Mouse (Mus musculus) stomach, embryonic 16.5 days (tissue): ENCODE results near the gene Lcorl. TPM values are rescaled to one million over a fixed set of nuclear protein-coding genes. Genes with fewer than 3 reads are reported as not detected.

Experiments
- ATAC-seq: fragments of 200-750 bp; cut with Nextera tagmentation; 2 replicates; pipeline ENCODE4 v1.8.0; 2017; ENCODE audit warnings: moderate number of reproducible peaks, moderate TSS enrichment; ENCODE audit not compliant: insufficient read depth, low FRiP score
- H3K27ac ChIP-seq: fragments of 300-500 bp; sonication (generic); 2 replicates; pipeline ENCODE4 v1.5.1; 2014; ENCODE audit warnings: low read length
- H3K27me3 ChIP-seq: fragments of 300-500 bp; sonication (generic); 2 replicates; pipeline ENCODE4 v1.6.1; 2014; ENCODE audit warnings: low read length, control low read depth, mixed read lengths; ENCODE audit not compliant: control insufficient read depth, insufficient read depth
- H3K36me3 ChIP-seq: fragments of 300-500 bp; sonication (generic); 2 replicates; pipeline ENCODE4 v1.6.1; 2014; ENCODE audit warnings: low read length; ENCODE audit not compliant: control insufficient read depth, insufficient read depth
- H3K4me1 ChIP-seq: fragments of 300-500 bp; sonication (generic); 2 replicates; pipeline ENCODE4 v1.6.1; 2014; ENCODE audit warnings: low read length, control low read depth, mixed read lengths; ENCODE audit not compliant: control insufficient read depth, insufficient read depth
- H3K4me2 ChIP-seq: fragments of 300-500 bp; sonication (generic); 2 replicates; pipeline ENCODE4 v1.6.1; 2014; ENCODE audit warnings: low read depth, low read length, mixed read lengths
- H3K4me3 ChIP-seq: fragments of 300-500 bp; sonication (generic); replicated peaks from 2 replicates; pipeline ENCODE4 v1.5.1; 2014; ENCODE audit warnings: mild to moderate bottlenecking, low read length
- H3K9ac ChIP-seq: fragments of 300-500 bp; sonication (generic); 2 replicates; pipeline ENCODE4 v1.6.1; 2014; ENCODE audit warnings: low read length
- H3K9me3 ChIP-seq: fragments of 300-500 bp; sonication (generic); replicated peaks from 2 replicates; pipeline ENCODE4 v1.6.1; 2016; ENCODE audit warnings: low read length, control low read depth; ENCODE audit not compliant: control insufficient read depth
- WGBS: fragments of 180-500 bp; shearing (Covaris S2); extraction: QIAGEN DNeasy Blood & Tissue Kit; methylation state at CpG from one replicate; pipeline ENCODE4 v1.1.7; 2014; 5-methylcytosine and 5-hydroxymethylcytosine counted together
- polyA plus RNA-seq: library from polyadenylated mRNA; unstranded; fragments of >200 nt; fragmentation: Nextera tagmentation; extraction: Ambion mirVana; gene quantifications from 2 replicates; pipeline ENCODE4 v1.2.1, GENCODE M21; 2015

Gene Lcorl
- polyA plus RNA-seq, 1 experiment from 2014 or later: 24.8 TPM

- Histone ChIP-seq H3K4me1 (no peaks in the 10 kb centered on the region), H3K4me2 (no peak overlapping the region), H3K27me3 (no peaks in the 10 kb centered on the region), H3K27ac (no peak overlapping the region), H3K4me3 (no peak overlapping the region), H3K9me3 (no peaks in the 10 kb centered on the region), H3K9ac (no peak overlapping the region), H3K36me3 (no peaks in the 10 kb centered on the region)
- ATAC-seq: no peak
- WGBS: 83% methylated on average over 1 of the region's 1 CpGs
Measured at GRCm38 (mm10) chr5:45737911-45738310, 119.5 kb downstream of the Lcorl start.

DNA sequence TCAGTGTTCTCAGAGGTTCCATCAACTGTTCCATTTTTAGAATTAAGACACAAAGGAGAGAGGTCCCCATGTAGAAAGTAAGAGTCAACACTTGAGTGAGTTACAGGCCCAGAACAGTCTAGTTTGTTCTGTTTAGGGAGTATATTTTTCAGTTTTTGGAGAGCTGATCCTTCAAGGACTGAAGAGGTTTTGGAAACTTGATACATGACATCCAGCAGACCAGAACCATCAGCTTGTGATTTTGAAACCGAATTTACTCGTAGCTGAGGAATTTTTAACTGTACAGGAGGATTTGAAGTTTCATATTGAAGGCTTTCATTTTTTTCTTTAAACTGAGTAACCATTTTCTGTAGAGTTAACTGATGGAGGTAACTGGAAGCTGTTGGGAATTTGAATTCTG is 123.7 kb downstream of the Lcorl start:
- H3K4me3 ChIP-seq: no peak overlapping the region
- 76% methylated on average over 2 of the region's 2 CpGs for WGBS
- no peaks in the 10 kb centered on the region for H3K27me3 ChIP-seq
- no peaks in the 10 kb centered on the region for H3K36me3 ChIP-seq
- H3K9ac ChIP-seq: no peak overlapping the region
- no peaks in the 10 kb centered on the region for H3K9me3 ChIP-seq
- H3K4me1 ChIP-seq: no peaks in the 10 kb centered on the region
- ATAC-seq: no peak
- no peak overlapping the region for H3K27ac ChIP-seq
- no peak overlapping the region for H3K4me2 ChIP-seq

DNA sequence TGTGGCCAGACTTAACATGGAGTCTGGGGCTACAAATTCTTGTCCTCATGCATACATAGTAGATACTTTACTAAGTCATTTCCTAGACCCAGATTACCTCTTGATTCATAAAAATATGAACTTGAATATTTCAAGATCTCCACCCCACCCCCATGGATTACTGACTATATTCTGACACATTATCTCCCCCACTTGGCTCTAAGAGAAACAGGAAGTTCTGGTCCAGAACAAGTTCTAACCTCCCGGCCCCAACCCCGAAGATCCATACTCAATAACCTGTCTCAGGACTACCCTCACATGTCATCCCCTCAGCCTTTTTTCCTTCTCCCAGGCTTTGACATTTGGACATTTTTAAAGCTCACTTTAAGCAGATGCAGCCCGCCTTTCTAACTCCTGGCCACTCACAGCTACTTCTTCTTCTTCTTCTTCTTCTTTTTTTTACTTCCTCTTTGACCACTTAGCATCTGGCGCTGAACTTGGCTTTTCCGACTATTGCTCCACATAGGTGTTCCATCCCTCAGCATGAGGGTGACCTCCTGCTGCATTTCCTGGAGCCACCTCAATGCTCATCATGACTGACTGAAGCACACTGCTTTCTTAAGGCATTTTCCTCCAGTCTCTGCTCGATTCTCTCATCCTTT is 138.4 kb downstream of the Lcorl start:
- WGBS: 89% methylated on average over 6 of the region's 6 CpGs
- no peak overlapping the region for H3K9ac ChIP-seq
- no peak overlapping the region for H3K4me2 ChIP-seq
- H3K27me3 ChIP-seq: no peaks in the 10 kb centered on the region
- H3K27ac ChIP-seq: no peak overlapping the region
- no peaks in the 10 kb centered on the region for H3K36me3 ChIP-seq
- no peaks in the 10 kb centered on the region for H3K9me3 ChIP-seq
- ATAC-seq: no peak
- no peaks in the 10 kb centered on the region for H3K4me1 ChIP-seq
- H3K4me3 ChIP-seq: no peak overlapping the region

- H3K4me3 ChIP-seq: no peak overlapping the region
- no peak overlapping the region for H3K9ac ChIP-seq
- H3K27ac ChIP-seq: no peak overlapping the region
- no peaks in the 10 kb centered on the region for H3K36me3 ChIP-seq
- no peaks in the 10 kb centered on the region for H3K27me3 ChIP-seq
- no peak for ATAC-seq
- no peaks in the 10 kb centered on the region for H3K4me1 ChIP-seq
- H3K4me2 ChIP-seq: no peak overlapping the region
- WGBS: 92% methylated on average over 2 of the region's 2 CpGs
- no peaks in the 10 kb centered on the region for H3K9me3 ChIP-seq
Measured at GRCm38 (mm10) chr5:45709653-45710052, 147.8 kb downstream of the Lcorl start.

DNA sequence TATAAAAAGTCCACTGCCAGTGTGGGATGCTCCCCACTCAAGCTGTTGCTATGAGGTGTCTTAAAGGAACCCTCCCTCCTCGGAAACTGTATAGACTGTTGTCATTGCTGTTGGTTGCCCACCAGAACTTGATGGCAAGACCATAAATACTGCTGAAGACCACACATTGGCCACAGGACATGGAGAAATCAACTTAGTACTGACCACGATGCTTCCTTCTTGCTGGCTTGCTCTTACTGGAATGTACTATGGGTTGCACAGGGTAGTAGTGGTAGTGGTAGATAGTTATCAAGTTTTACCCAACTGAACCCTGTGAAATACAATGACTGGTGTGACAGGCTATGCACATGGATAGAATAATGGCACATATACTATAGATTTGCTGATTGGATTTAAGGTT is 150.6 kb downstream of the Lcorl start:
- no peak for ATAC-seq
- Histone ChIP-seq H3K9ac (no peak overlapping the region), H3K27me3 (no peaks in the 10 kb centered on the region), H3K36me3 (no peaks in the 10 kb centered on the region), H3K4me2 (no peak overlapping the region), H3K4me3 (no peak overlapping the region), H3K4me1 (no peaks in the 10 kb centered on the region), H3K9me3 (no peaks in the 10 kb centered on the region), H3K27ac (no peak overlapping the region)
- 91% methylated on average over 2 of the region's 2 CpGs for WGBS

GRCm38 (mm10) chr5:45691678-45692077 is 165.7 kb downstream of the Lcorl start:
- Histone ChIP-seq H3K4me3 (no peak overlapping the region), H3K36me3 (peaks cover 6% of the 10 kb centered on the region; the same call in 1 of the 2 replicates), H3K27me3 (no peaks in the 10 kb centered on the region), H3K4me1 (no peaks in the 10 kb centered on the region), H3K9ac (no peak overlapping the region), H3K9me3 (no peaks in the 10 kb centered on the region), H3K4me2 (no peak overlapping the region), H3K27ac (no peak overlapping the region)
- 89% methylated on average over 6 of the region's 6 CpGs for WGBS
- ATAC-seq: no peak

DNA sequence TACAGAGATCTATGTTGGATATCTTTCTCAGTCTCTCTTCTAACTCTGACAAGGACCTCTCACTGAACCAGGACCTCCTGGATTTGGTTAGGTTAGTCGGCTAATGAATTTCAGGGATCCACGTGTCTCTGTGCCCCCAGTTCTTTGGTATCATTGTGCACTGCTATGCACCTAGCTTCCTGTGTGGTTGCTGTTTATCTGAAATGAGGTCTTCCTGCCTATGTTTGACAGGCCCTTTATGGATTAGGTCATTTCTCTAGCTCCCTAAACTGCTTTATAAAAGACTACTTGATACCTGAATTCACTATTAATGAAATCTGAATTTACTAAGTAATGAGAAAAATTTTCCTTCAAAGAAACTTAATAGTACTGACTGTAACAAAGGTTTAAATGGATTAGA is 166.6 kb downstream of the Lcorl start:
- Histone ChIP-seq H3K4me2 (no peak overlapping the region), H3K9me3 (no peaks in the 10 kb centered on the region), H3K27ac (no peak overlapping the region), H3K27me3 (no peaks in the 10 kb centered on the region), H3K9ac (no peak overlapping the region), H3K36me3 (peaks cover 4% of the 10 kb centered on the region; the same call in 1 of the 2 replicates), H3K4me3 (no peak overlapping the region), H3K4me1 (no peaks in the 10 kb centered on the region)
- no peak for ATAC-seq
- 71% methylated on average over 2 of the region's 2 CpGs for WGBS

DNA sequence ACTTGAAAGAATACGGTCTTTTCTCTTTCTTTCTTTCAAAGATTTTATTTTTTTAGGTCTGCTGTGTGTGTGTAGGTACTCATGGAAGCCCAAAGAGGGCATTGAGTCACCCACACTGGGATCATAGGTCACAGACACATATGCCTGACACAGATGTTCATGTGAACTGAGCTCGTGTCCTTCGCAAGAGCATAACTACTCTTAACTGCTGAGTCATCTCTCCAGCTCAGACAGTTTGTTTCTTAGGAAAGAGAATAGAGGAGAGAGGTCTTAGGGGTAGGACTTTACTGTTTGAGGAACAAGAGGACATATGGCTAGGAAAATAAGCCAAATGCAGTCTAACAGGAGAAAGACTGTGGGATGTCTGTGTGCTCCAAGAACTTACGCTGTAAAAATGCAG is 168.3 kb downstream of the Lcorl start:
- no peak for ATAC-seq
- no peak overlapping the region for H3K9ac ChIP-seq
- peaks cover 4% of the 10 kb centered on the region; the same call in 1 of the 2 replicates for H3K36me3 ChIP-seq
- 89% methylated on average over 4 of the region's 4 CpGs for WGBS
- H3K9me3 ChIP-seq: no peaks in the 10 kb centered on the region
- no peak overlapping the region for H3K27ac ChIP-seq
- no peaks in the 10 kb centered on the region for H3K27me3 ChIP-seq
- H3K4me1 ChIP-seq: no peaks in the 10 kb centered on the region
- no peak overlapping the region for H3K4me2 ChIP-seq
- no peak overlapping the region for H3K4me3 ChIP-seq

GRCm38 (mm10) chr5:45686223-45686622 is 171.2 kb downstream of the Lcorl start:
- Histone ChIP-seq H3K27me3 (no peaks in the 10 kb centered on the region), H3K36me3 (no peaks in the 10 kb centered on the region; the same call in 1 of the 2 replicates)

More at GRCm38 (mm10) chr5:45686223-45686622, 171.2 kb downstream of the Lcorl start:
- Histone ChIP-seq H3K4me1 (no peaks in the 10 kb centered on the region), H3K27ac (no peak overlapping the region), H3K9ac (no peak overlapping the region), H3K9me3 (no peaks in the 10 kb centered on the region), H3K4me2 (no peak overlapping the region), H3K4me3 (no peak overlapping the region)
- 94% methylated on average over 3 of the region's 3 CpGs for WGBS
- no peak for ATAC-seq
